Mouse (Mus musculus) ovary, postnatal 14 days (tissue): ENCODE results near the gene Ctnna2.

Source experiments
- DNase-seq: peaks from one replicate; pipeline ENCODE4 v3.0.0; 2022; ENCODE audit warnings: low spot score

The Ctnna2 gene

GRCm38 (mm10) chr6:77979241-77979961 lies at the start of gene Ctnna2:
Gene Ctnna2, minus strand, starts transcription at chr6:77979699.
- peak; percentile 55 for DNase-seq

GRCm38 (mm10) chr6:77980137-77981052 lies 896 bp upstream of the Ctnna2 start:
- peak; percentile 23 for DNase-seq

- DNase-seq, result no peak
Measured at GRCm38 (mm10) chr6:77978476-77979240, 841 bp downstream of the Ctnna2 start.

- DNase-seq, result no peak
Measured at GRCm38 (mm10) chr6:77970545-77971242, 8.8 kb downstream of the Ctnna2 start.

GRCm38 (mm10) chr6:77969774-77970173 lies 9.7 kb downstream of the Ctnna2 start:
- DNase-seq, result no peak

- no peak for DNase-seq
Measured at GRCm38 (mm10) chr6:77962011-77962410, 17.5 kb downstream of the Ctnna2 start.

- DNase-seq, result no peak
Measured at GRCm38 (mm10) chr6:77951276-77951675, 28.2 kb downstream of the Ctnna2 start.

- no peak for DNase-seq
Measured at GRCm38 (mm10) chr6:77950690-77951089, 28.8 kb downstream of the Ctnna2 start.

- no peak for DNase-seq
Measured at GRCm38 (mm10) chr6:77929375-77929774, 50.1 kb downstream of the Ctnna2 start.

GRCm38 (mm10) chr6:77873150-77873549 lies 106.3 kb downstream of the Ctnna2 start:
- no peak for DNase-seq

- peak; percentile 0 for DNase-seq
Measured at GRCm38 (mm10) chr6:77869313-77869712, 110.2 kb downstream of the Ctnna2 start.

GRCm38 (mm10) chr6:77868119-77868518 lies 111.4 kb downstream of the Ctnna2 start:
- DNase-seq, result no peak

- DNase-seq, result no peak
Measured at GRCm38 (mm10) chr6:77863379-77863778, 116.1 kb downstream of the Ctnna2 start.

- DNase-seq, result no peak
Measured at GRCm38 (mm10) chr6:77862781-77863180, 116.7 kb downstream of the Ctnna2 start.

- DNase-seq, result no peak
Measured at GRCm38 (mm10) chr6:77849438-77849837, 130.1 kb downstream of the Ctnna2 start.

GRCm38 (mm10) chr6:77848796-77849195 lies 130.7 kb downstream of the Ctnna2 start:
- DNase-seq, result no peak

GRCm38 (mm10) chr6:77847651-77848050 lies 131.8 kb downstream of the Ctnna2 start:
- no peak for DNase-seq

- no peak for DNase-seq
Measured at GRCm38 (mm10) chr6:77839076-77839475, 140.4 kb downstream of the Ctnna2 start.

GRCm38 (mm10) chr6:77838653-77839052 lies 140.8 kb downstream of the Ctnna2 start:
- no peak for DNase-seq

GRCm38 (mm10) chr6:77837543-77837942 lies 142.0 kb downstream of the Ctnna2 start:
- no peak for DNase-seq

- no peak for DNase-seq
Measured at GRCm38 (mm10) chr6:77834680-77835079, 144.8 kb downstream of the Ctnna2 start.

GRCm38 (mm10) chr6:77827526-77827925 lies 152.0 kb downstream of the Ctnna2 start:
- no peak for DNase-seq
